Mouse (Mus musculus): Measurements from ENCODE around the gene Xylt1. TPM values are rescaled to one million over a fixed set of nuclear protein-coding genes. Genes with fewer than 3 reads are reported as not detected.

The Xylt1 gene
- polyA plus RNA-seq, 1 experiment from 2014 or later = 2.6 TPM

DNA sequence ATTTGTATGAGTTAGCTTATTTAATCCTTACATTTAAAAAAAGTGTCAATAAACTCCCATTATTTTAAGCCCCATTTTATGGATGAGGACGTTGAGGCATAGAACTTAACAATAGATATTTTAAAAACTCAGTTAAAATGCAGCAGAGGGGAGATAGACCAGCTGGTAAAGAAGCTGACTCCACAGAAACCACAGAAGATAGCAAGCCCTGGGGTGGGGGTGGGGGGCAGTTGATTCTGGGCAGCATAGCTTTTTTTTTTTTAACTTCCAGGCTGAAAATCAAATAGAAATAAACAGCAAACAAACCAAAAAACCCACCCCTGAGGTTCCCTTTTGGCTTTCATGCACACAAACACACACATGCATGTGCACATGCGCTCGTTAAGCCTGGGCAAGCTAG is 3.6 kb upstream of the Xylt1 start:
- Histone ChIP-seq H3K27me3 (replicated peaks; ENCODE audit: control insufficient read depth, insufficient read depth, low read length) (no peaks in the 10 kb centered on the region), H3K4me1 (replicated peaks; ENCODE audit: control insufficient read depth, insufficient read depth, low read length) (peaks cover 9% of the 10 kb centered on the region), H3K4me2 (ENCODE audit: low read length) (no peak overlapping the region), H3K36me3 (ENCODE audit: control insufficient read depth, insufficient read depth) (no peaks in the 10 kb centered on the region), H3K9me3 (ENCODE audit: control insufficient read depth, low read length) (no peaks in the 10 kb centered on the region), H3K27ac (ENCODE audit: low read length) (no peak overlapping the region), H3K4me3 (replicated peaks; ENCODE audit: low read length) (no peak overlapping the region), H3K9ac (replicated peaks; ENCODE audit: low read depth, low read length) (no peak overlapping the region)
- no peak for ATAC-seq
- 77% methylated on average over 3 of the region's 3 CpGs for WGBS

DNA sequence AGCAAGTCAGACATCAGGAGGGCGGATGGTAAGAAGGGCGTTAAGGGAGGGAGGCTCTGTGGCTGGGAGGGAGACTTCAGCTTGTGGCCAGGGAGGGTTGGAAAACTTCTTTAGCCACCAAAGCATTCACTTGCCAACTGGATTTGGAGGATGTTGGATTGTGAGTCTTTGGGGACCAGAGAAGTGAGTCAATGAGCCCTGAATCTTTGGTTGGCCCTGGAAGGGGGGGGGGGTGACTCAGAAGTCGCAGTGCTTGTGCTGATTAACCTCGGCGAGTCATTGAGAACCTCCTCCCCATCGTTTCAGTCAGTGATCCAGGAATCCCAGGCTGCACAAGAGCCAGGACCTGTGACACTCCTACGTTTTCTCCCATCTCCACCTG is 752 bp upstream of the Xylt1 start:
- H3K36me3 ChIP-seq (ENCODE audit: control insufficient read depth, insufficient read depth) = no peaks in the 10 kb centered on the region
- peak overlapping the region; percentile 92 for H3K4me2 ChIP-seq (ENCODE audit: low read length)
- no peak for ATAC-seq
- H3K27me3 ChIP-seq (replicated peaks; ENCODE audit: control insufficient read depth, insufficient read depth, low read length) = no peaks in the 10 kb centered on the region
- H3K9ac ChIP-seq (replicated peaks; ENCODE audit: low read depth, low read length) = peak overlapping the region; percentile 86
- H3K4me1 ChIP-seq (replicated peaks; ENCODE audit: control insufficient read depth, insufficient read depth, low read length) = peaks cover 30% of the 10 kb centered on the region
- peak overlapping the region; percentile 76 for H3K4me3 ChIP-seq (replicated peaks; ENCODE audit: low read length)
- WGBS = 8% methylated on average over 7 of the region's 7 CpGs
- H3K9me3 ChIP-seq (ENCODE audit: control insufficient read depth, low read length) = no peaks in the 10 kb centered on the region
- no peak overlapping the region for H3K27ac ChIP-seq (ENCODE audit: low read length)

DNA sequence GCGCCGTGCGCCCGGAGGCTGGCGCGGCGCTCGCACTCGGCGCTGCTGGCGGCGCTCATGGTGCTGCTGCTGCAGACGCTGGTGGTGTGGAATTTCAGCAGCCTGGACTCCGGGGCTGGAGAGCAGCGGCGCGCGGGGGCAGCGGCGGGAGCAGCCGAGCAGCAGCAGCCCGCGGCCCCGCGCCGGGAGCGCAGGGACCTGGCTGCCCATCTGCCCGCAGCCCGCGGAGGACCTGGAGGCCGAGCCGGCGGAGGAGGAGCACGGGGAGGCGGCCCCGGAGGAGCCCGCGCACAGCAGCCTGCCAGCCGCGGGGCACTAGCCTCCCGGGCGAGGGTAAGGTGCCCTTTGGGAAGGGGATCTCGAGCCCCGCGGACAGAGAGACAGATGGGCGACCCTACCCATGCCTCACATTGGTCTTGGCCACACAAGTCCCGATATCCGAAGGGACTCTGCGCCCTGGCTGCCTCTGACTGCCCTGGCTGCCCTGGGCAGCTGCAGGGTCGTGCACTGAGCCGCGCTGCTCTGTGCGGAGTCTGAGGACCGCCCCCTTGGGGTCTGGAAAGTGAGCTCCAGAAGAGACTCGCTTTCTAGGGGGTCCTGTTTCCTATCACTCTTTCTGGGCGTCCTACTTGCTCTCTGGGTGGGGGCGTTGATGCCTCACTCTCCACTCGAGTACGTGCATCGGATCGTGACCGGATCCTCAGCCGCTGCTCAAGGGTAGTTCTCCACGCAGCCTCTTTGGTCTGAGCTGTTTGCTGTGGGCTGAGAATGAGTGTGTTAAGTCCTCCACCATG is 606 bp downstream of the Xylt1 start:
- peak; percentile 73 for ATAC-seq
- Histone ChIP-seq H3K9me3 (ENCODE audit: control insufficient read depth, low read length) (no peaks in the 10 kb centered on the region), H3K4me3 (replicated peaks; ENCODE audit: low read length) (peak overlapping the region; percentile 76), H3K9ac (replicated peaks; ENCODE audit: low read depth, low read length) (peak overlapping the region; percentile 86), H3K27me3 (replicated peaks; ENCODE audit: control insufficient read depth, insufficient read depth, low read length) (no peaks in the 10 kb centered on the region), H3K4me2 (ENCODE audit: low read length) (peak overlapping the region; percentile 92), H3K27ac (ENCODE audit: low read length) (peak overlapping the region; percentile 82), H3K4me1 (replicated peaks; ENCODE audit: control insufficient read depth, insufficient read depth, low read length) (peaks cover 30% of the 10 kb centered on the region), H3K36me3 (ENCODE audit: control insufficient read depth, insufficient read depth) (no peaks in the 10 kb centered on the region)
- 0% methylated on average over 50 of the region's 64 CpGs for WGBS

DNA sequence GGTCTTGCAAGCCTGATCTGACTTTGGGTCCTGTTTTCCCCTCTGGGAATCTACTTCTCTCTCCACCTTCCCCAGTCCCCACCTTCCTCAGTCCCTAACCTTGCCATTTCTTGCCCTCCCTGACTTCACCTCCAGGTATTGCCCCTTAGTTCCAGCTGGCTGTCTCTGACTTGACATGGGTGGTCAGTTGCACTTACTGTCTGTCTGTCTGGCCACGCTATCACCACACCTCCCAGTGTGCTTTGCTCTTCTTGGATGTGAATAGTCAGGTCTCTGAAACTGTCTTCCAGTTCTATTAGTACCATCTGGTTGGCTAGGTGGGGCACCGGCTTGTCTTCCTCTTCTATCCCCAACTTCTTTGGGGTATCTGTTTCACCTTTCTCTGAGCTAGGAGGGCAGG is 1.2 kb downstream of the Xylt1 start:
- H3K27me3 ChIP-seq (replicated peaks; ENCODE audit: control insufficient read depth, insufficient read depth, low read length) = no peaks in the 10 kb centered on the region
- H3K27ac ChIP-seq (ENCODE audit: low read length) = no peak overlapping the region
- H3K9me3 ChIP-seq (ENCODE audit: control insufficient read depth, low read length) = no peaks in the 10 kb centered on the region
- ATAC-seq = no peak
- peak overlapping the region; percentile 76 for H3K4me3 ChIP-seq (replicated peaks; ENCODE audit: low read length)
- no peaks in the 10 kb centered on the region for H3K36me3 ChIP-seq (ENCODE audit: control insufficient read depth, insufficient read depth)
- 16% methylated on average over 2 of the region's 2 CpGs for WGBS
- peak overlapping the region; percentile 86 for H3K9ac ChIP-seq (replicated peaks; ENCODE audit: low read depth, low read length)
- peak overlapping the region; percentile 92 for H3K4me2 ChIP-seq (ENCODE audit: low read length)
- peaks cover 30% of the 10 kb centered on the region for H3K4me1 ChIP-seq (replicated peaks; ENCODE audit: control insufficient read depth, insufficient read depth, low read length)

DNA sequence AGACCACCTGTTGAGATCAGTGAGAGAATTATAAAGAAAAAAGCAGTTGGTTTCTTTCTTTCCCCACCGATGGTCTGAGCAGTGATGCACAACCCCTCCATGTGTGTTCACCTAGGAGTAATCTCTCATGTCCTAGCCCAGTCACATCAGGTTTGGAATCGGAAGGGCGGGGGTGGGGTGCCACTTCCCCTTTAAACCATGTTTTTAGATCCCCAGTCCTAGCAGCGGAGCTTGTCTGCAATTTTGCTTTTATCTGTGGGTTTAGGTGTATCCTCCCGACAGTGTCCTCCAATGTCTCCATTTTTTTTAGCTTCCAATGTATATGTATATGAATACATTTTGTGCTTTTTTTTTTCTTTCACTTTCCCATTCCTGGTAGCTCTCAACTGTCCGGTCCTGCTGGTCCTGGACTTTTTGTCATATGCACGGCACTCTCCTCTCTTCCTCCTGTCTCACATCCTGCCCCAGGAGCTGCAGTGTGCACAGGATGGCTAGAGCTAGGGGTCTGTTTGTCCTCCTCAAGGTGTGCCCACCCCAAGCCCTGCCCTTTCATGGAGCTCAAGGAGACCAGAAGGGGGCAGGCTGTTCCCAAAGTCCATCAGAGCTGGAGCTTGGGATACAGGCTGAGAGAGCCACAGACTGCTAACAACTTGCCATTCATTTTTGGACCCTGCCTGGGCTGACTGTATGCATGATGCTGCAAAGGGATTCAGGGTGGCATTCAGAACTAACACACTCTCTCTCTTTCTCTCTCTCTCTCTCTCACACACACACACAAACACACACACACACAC is 2.6 kb downstream of the Xylt1 start:
- H3K9me3 ChIP-seq (ENCODE audit: control insufficient read depth, low read length) = no peaks in the 10 kb centered on the region
- H3K4me1 ChIP-seq (replicated peaks; ENCODE audit: control insufficient read depth, insufficient read depth, low read length) = peaks cover 30% of the 10 kb centered on the region
- H3K9ac ChIP-seq (replicated peaks; ENCODE audit: low read depth, low read length) = no peak overlapping the region
- H3K4me3 ChIP-seq (replicated peaks; ENCODE audit: low read length) = peak overlapping the region; percentile 76
- no peaks in the 10 kb centered on the region for H3K27me3 ChIP-seq (replicated peaks; ENCODE audit: control insufficient read depth, insufficient read depth, low read length)
- H3K36me3 ChIP-seq (ENCODE audit: control insufficient read depth, insufficient read depth) = no peaks in the 10 kb centered on the region
- H3K27ac ChIP-seq (ENCODE audit: low read length) = no peak overlapping the region
- WGBS = 38% methylated on average over 7 of the region's 7 CpGs
- 0 out of 2 replicates have a peak, but pooled peaks have one; percentile 16 for ATAC-seq
- H3K4me2 ChIP-seq (ENCODE audit: low read length) = peak overlapping the region; percentile 92

DNA sequence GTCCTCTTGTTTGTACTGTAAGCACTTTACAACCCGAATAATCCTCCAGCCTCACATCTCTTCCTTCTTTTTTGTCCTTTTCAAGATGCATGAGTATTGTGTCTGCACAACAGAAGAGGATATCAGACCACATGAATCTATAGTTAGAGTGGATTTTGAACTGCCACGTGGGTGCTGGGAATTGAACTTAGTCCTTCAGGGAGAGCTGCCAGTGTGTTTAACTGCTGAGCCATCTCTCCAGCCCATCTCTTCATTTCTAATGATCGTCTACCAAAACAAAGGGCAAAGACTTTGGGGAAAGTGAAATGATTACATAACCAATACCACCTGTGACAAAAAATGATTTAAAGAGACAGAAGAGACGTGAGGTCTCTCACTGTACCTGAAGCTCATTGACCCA is 5.6 kb downstream of the Xylt1 start:
- Histone ChIP-seq H3K27me3 (replicated peaks; ENCODE audit: control insufficient read depth, insufficient read depth, low read length) (no peaks in the 10 kb centered on the region), H3K36me3 (ENCODE audit: control insufficient read depth, insufficient read depth) (no peaks in the 10 kb centered on the region), H3K9me3 (ENCODE audit: control insufficient read depth, low read length) (no peaks in the 10 kb centered on the region), H3K27ac (ENCODE audit: low read length) (no peak overlapping the region), H3K9ac (replicated peaks; ENCODE audit: low read depth, low read length) (no peak overlapping the region), H3K4me2 (ENCODE audit: low read length) (no peak overlapping the region), H3K4me1 (replicated peaks; ENCODE audit: control insufficient read depth, insufficient read depth, low read length) (peaks cover 24% of the 10 kb centered on the region), H3K4me3 (replicated peaks; ENCODE audit: low read length) (no peak overlapping the region)
- no peak for ATAC-seq
- 72% methylated on average over 4 of the region's 4 CpGs for WGBS

DNA sequence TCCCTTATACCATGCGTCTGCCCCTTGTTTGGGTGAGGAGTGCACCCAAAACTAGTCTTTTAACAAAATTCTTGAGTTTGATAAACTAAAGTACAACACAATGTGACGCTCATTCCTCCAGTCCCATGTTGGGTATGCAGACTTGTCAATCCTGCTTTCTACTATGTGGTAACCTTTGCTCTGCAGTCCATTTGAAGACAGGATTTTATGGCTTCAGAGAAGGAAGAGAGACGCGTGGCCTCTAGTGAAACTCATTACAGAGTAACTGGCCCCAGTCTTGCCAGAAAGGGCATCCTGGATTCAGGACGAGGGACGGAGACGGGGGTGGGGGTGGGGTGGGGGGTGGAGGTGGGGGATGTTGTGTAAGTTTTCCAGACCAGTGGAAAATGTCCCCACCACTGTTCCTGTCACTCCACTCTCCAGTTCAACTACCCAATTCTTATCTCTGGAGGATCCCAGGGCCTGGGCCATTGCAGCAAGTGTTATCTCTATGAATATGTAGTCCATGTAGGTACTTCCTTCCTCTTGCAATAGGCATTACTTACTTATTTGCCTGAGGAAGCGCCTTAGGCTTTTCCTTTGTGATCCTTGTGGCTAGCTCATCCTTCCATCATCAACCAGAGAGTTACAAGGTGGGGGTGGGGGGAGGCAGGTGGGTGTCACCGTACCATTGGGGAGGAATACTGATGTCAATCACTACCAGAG is 7.7 kb downstream of the Xylt1 start:
- H3K27ac ChIP-seq (ENCODE audit: low read length) = no peak overlapping the region
- WGBS = 92% methylated on average over 9 of the region's 9 CpGs
- H3K9ac ChIP-seq (replicated peaks; ENCODE audit: low read depth, low read length) = no peak overlapping the region
- peaks cover 13% of the 10 kb centered on the region for H3K4me1 ChIP-seq (replicated peaks; ENCODE audit: control insufficient read depth, insufficient read depth, low read length)
- H3K4me2 ChIP-seq (ENCODE audit: low read length) = no peak overlapping the region
- no peaks in the 10 kb centered on the region for H3K36me3 ChIP-seq (ENCODE audit: control insufficient read depth, insufficient read depth)
- no peak overlapping the region for H3K4me3 ChIP-seq (replicated peaks; ENCODE audit: low read length)
- H3K9me3 ChIP-seq (ENCODE audit: control insufficient read depth, low read length) = no peaks in the 10 kb centered on the region
- no peak for ATAC-seq
- no peaks in the 10 kb centered on the region for H3K27me3 ChIP-seq (replicated peaks; ENCODE audit: control insufficient read depth, insufficient read depth, low read length)

DNA sequence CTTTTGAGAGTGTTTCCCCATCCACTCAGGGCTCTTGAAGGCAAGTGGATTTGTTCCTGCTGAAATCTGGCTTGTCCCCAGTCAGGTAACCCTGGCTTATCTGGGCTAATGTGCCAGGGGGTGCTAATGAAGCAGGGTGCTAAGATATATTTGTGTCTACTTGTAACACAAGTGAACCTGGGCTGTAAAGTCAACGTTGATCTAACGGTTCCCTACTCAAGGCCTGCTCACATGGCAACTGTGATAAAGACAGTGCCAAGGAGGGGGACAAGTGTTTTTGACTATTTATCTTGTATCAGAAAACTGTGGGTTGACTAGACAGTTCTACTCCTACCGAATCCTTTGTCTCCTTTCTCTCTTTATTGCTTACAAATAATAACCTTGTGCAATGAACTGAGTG is 8.3 kb downstream of the Xylt1 start:
- Histone ChIP-seq H3K27ac (ENCODE audit: low read length) (no peak overlapping the region), H3K9ac (replicated peaks; ENCODE audit: low read depth, low read length) (no peak overlapping the region), H3K27me3 (replicated peaks; ENCODE audit: control insufficient read depth, insufficient read depth, low read length) (no peaks in the 10 kb centered on the region), H3K9me3 (ENCODE audit: control insufficient read depth, low read length) (no peaks in the 10 kb centered on the region), H3K4me1 (replicated peaks; ENCODE audit: control insufficient read depth, insufficient read depth, low read length) (peaks cover 7% of the 10 kb centered on the region), H3K36me3 (ENCODE audit: control insufficient read depth, insufficient read depth) (no peaks in the 10 kb centered on the region), H3K4me2 (ENCODE audit: low read length) (no peak overlapping the region), H3K4me3 (replicated peaks; ENCODE audit: low read length) (no peak overlapping the region)
- no peak for ATAC-seq
- WGBS = 97% methylated on average over 3 of the region's 3 CpGs
